Mouse (Mus musculus): ENCODE results near the gene Pcdh15.

Pcdh15 gene

GRCm38 (mm10) chr10:73098966-73099845 lies at the start of gene Pcdh15:
Gene Pcdh15 (plus strand): TSS chr10:73099342.
- DNase-seq (ENCODE audit: low spot score in 2 of 2): no peak

GRCm38 (mm10) chr10:73052074-73052473 lies 47.1 kb upstream of the Pcdh15 start:
- no peak for DNase-seq (ENCODE audit: low spot score in 2 of 2)

GRCm38 (mm10) chr10:73059726-73060230 lies 39.4 kb upstream of the Pcdh15 start:
- no peak for DNase-seq (ENCODE audit: low spot score in 2 of 2)

- no peak for DNase-seq (ENCODE audit: low spot score in 2 of 2)
These were observed 12.4 kb upstream of the Pcdh15 start for GRCm38 (mm10) chr10:73086703-73087102.

GRCm38 (mm10) chr10:73096531-73097135 lies 2.5 kb upstream of the Pcdh15 start:
- no peak for DNase-seq (ENCODE audit: low spot score in 2 of 2)

GRCm38 (mm10) chr10:73097176-73097575 lies 2.0 kb upstream of the Pcdh15 start:
- DNase-seq (ENCODE audit: low spot score in 2 of 2): no peak

- DNase-seq (ENCODE audit: low spot score in 2 of 2): peak in 1 of 2 experiments; percentile 35
These were observed 1.2 kb upstream of the Pcdh15 start for GRCm38 (mm10) chr10:73097979-73098378.

GRCm38 (mm10) chr10:73099846-73100241 lies 702 bp downstream of the Pcdh15 start:
- DNase-seq (ENCODE audit: low spot score in 2 of 2): no peak

- DNase-seq (ENCODE audit: low spot score in 2 of 2): no peak
These were observed 4.3 kb downstream of the Pcdh15 start for GRCm38 (mm10) chr10:73103383-73103994.

- no peak for DNase-seq (ENCODE audit: low spot score in 2 of 2)
These were observed 6.8 kb downstream of the Pcdh15 start for GRCm38 (mm10) chr10:73105893-73106292.

- no peak for DNase-seq (ENCODE audit: low spot score in 2 of 2)
These were observed 38.8 kb downstream of the Pcdh15 start for GRCm38 (mm10) chr10:73137985-73138384.

- DNase-seq (ENCODE audit: low spot score in 2 of 2): no peak
These were observed 48.4 kb downstream of the Pcdh15 start for GRCm38 (mm10) chr10:73147543-73147942.

GRCm38 (mm10) chr10:73147978-73148377 lies 48.8 kb downstream of the Pcdh15 start:
- no peak for DNase-seq (ENCODE audit: low spot score in 2 of 2)

- no peak for DNase-seq (ENCODE audit: low spot score in 2 of 2)
These were observed 55.4 kb downstream of the Pcdh15 start for GRCm38 (mm10) chr10:73154544-73154943.

- DNase-seq (ENCODE audit: low spot score in 2 of 2): no peak
These were observed 62.6 kb downstream of the Pcdh15 start for GRCm38 (mm10) chr10:73161757-73162156.

- no peak for DNase-seq (ENCODE audit: low spot score in 2 of 2)
These were observed 116.9 kb downstream of the Pcdh15 start for GRCm38 (mm10) chr10:73216001-73216400.

- no peak for DNase-seq (ENCODE audit: low spot score in 2 of 2)
These were observed 143.2 kb downstream of the Pcdh15 start for GRCm38 (mm10) chr10:73242294-73242693.

- no peak for DNase-seq (ENCODE audit: low spot score in 2 of 2)
These were observed 181.3 kb downstream of the Pcdh15 start for GRCm38 (mm10) chr10:73280438-73280837.

GRCm38 (mm10) chr10:73296456-73296855 lies 197.3 kb downstream of the Pcdh15 start:
- no peak for DNase-seq (ENCODE audit: low spot score in 2 of 2)

GRCm38 (mm10) chr10:73301951-73302350 lies 202.8 kb downstream of the Pcdh15 start:
- no peak for DNase-seq (ENCODE audit: low spot score in 2 of 2)

GRCm38 (mm10) chr10:73306677-73307076 lies 207.5 kb downstream of the Pcdh15 start:
- DNase-seq (ENCODE audit: low spot score in 2 of 2): no peak

GRCm38 (mm10) chr10:73326861-73327260 lies 227.7 kb downstream of the Pcdh15 start:
- DNase-seq (ENCODE audit: low spot score in 2 of 2): no peak

Data from urinary bladder, adult 18-20 months (tissue).